Mouse (Mus musculus): ENCODE results near the gene Col4a4. TPM values are rescaled to one million over a fixed set of nuclear protein-coding genes. Genes with fewer than 3 reads are reported as not detected.

The Col4a4 gene
- polyA plus RNA-seq, 1 experiment from 2014 or later = 0.22 TPM

Other genes with a start within 250 kb of the Col4a4 start
- 0.22 and 0.29 TPM in 2 replicates for gene Col4a3, start 72 bp upstream of the Col4a4 start, polyA plus RNA-seq (2015; fragmentation: Nextera tagmentation; extraction: Ambion mirVana)
- 373 and 380 TPM in 2 replicates for gene Mff, start 138.0 kb upstream of the Col4a4 start, polyA plus RNA-seq (2015; fragmentation: Nextera tagmentation; extraction: Ambion mirVana)
- gene Tm4sf20, start 181.6 kb upstream of the Col4a4 start, polyA plus RNA-seq (2015; fragmentation: Nextera tagmentation; extraction: Ambion mirVana) = not detected in 2 replicates
- not detected in 2 replicates for gene Gm47791, start 184.4 kb upstream of the Col4a4 start, polyA plus RNA-seq (2015; fragmentation: Nextera tagmentation; extraction: Ambion mirVana)